7 mouse cellular contexts compared by ENCODE assay signal in genomic region chr19:46042476-46043011, GRCm38 (mm10). TPM values are rescaled to one million over a fixed set of nuclear protein-coding genes. Genes with fewer than 3 reads are reported as not detected.
A peak's percentile ranks its signal among the peaks of the same experiment; 100 is the strongest.
DNase-seq lines count a peak whose midpoint lies in the region; ATAC-seq and TF ChIP-seq lines count a peak whose summit lies in the region.

No protein-coding gene starts in this region.

- no peaks in the 10 kb centered on the region for H3K9me3 ChIP-seq in intestine, embryonic 16.5 days (ENCODE audit: control insufficient read depth, low read length)
- no peaks in the 10 kb centered on the region for H3K9me3 ChIP-seq in liver, embryonic 12.5 days (replicated peaks)

- H3K36me3 ChIP-seq in intestine, embryonic 16.5 days (ENCODE audit: control insufficient read depth, insufficient read depth, low read length) = no peaks in the 10 kb centered on the region
- no peaks in the 10 kb centered on the region for H3K36me3 ChIP-seq in liver, embryonic 12.5 days

- peak overlapping the region; percentile 87 for H3K4me2 ChIP-seq in intestine, embryonic 16.5 days (ENCODE audit: low read depth, low read length)
- peak overlapping the region; percentile 99 for H3K4me2 ChIP-seq in liver, embryonic 12.5 days

- peaks cover 7% of the 10 kb centered on the region; the same call in 1 of the 2 replicates for H3K4me1 ChIP-seq in embryonic fibroblast, embryonic 13.5 days (ENCODE audit: control insufficient read depth, insufficient read depth, low read length)
- H3K4me1 ChIP-seq in intestine, embryonic 16.5 days (ENCODE audit: control insufficient read depth, insufficient read depth, low read length) = peaks cover 58% of the 10 kb centered on the region
- peaks cover 74% of the 10 kb centered on the region for H3K4me1 ChIP-seq in liver, embryonic 12.5 days

- WGBS in intestine, embryonic 16.5 days = 12% methylated on average over 6 of the region's 6 CpGs
- WGBS in liver, embryonic 12.5 days (ENCODE audit: insufficient replicate concordance) = 4% methylated on average over 6 of the region's 6 CpGs

- H3K9ac ChIP-seq in intestine, embryonic 16.5 days (ENCODE audit: low read depth, low read length) = peak overlapping the region; percentile 98
- H3K9ac ChIP-seq in liver, embryonic 12.5 days = peak overlapping the region; percentile 95

- no peaks in the 10 kb centered on the region for H3K27me3 ChIP-seq in intestine, embryonic 16.5 days (replicated peaks; ENCODE audit: control insufficient read depth, insufficient read depth, low read length)
- peaks cover 13% of the 10 kb centered on the region for H3K27me3 ChIP-seq in liver, embryonic 12.5 days (replicated peaks)

- TF ChIP-seq CTCF in embryonic fibroblast, embryonic 13.5 days (IDR thresholded peaks at IDR 0.05; ENCODE audit: borderline replicate concordance, insufficient read depth, low read length) = no peak

- H3K27ac ChIP-seq in embryonic fibroblast, embryonic 13.5 days (ENCODE audit: insufficient read depth, low read length) = peak overlapping the region; percentile 79
- H3K27ac ChIP-seq in intestine, embryonic 16.5 days (ENCODE audit: low read length) = peak overlapping the region; percentile 98
- peak overlapping the region; percentile 95 for H3K27ac ChIP-seq in liver, embryonic 12.5 days

- TF ChIP-seq POLR2A in embryonic fibroblast, embryonic 13.5 days (IDR thresholded peaks at IDR 0.05; ENCODE audit: low read depth, low read length) = peak; percentile 91

- ATAC-seq in CD4-positive, CD25-positive, alpha-beta regulatory T cell, adult 4 months = peak; percentile 7
- no peak for ATAC-seq in intestine, embryonic 16.5 days
- no peak for ATAC-seq in liver, embryonic 12.5 days

- peak overlapping the region; percentile 2; the same call in 1 of the 2 replicates for H3K4me3 ChIP-seq in embryonic fibroblast, embryonic 13.5 days (ENCODE audit: insufficient read depth, low read length)
- peak overlapping the region; percentile 97 for H3K4me3 ChIP-seq in intestine, embryonic 16.5 days (ENCODE audit: low read length)
- peak overlapping the region; percentile 89 for H3K4me3 ChIP-seq in liver, embryonic 12.5 days

- DNase-seq in NIH3T3 (ENCODE audit: low read depth) = peak; percentile 76
- DNase-seq in retina, embryonic 14.5 days (ENCODE audit: low spot score) = peak; percentile 68
- no peak for DNase-seq in gastrocnemius, postnatal 4 days (ENCODE audit: low spot score in 2 of 2)

RNA-seq across cellular contexts. Expression of gene Pprc1, which starts 2.1 kb away (rescaled TPM):
- 10 to 100 TPM; 20.3 to 20.4 TPM for polyA plus RNA-seq in CD4-positive, CD25-positive, alpha-beta regulatory T cell, adult 4 months (2017; shearing (Covaris generic))
- polyA plus RNA-seq in embryonic fibroblast, embryonic 13.5 days (2011; ENCODE audit: insufficient read length, low read depth, missing spikeins) = 46.9 and 58.0 TPM in 2 replicates
- 23.4 and 27.5 TPM in 2 replicates for polyA plus RNA-seq in intestine, embryonic 16.5 days (2015; fragmentation: Nextera tagmentation; extraction: Ambion mirVana)
- 34.8 and 36.0 TPM in 2 replicates for polyA plus RNA-seq in liver, embryonic 12.5 days (2016; fragmentation: Nextera tagmentation; extraction: Ambion mirVana)
- 10 to 100 TPM; 35.3 to 43.9 TPM for total RNA-seq in gastrocnemius, postnatal 4 days (2021)

RNA-seq across cellular contexts. Expression of gene Ldb1, which starts 2.5 kb away (rescaled TPM):
- 10 to 100 TPM; 43.6 to 47.2 TPM for polyA plus RNA-seq in CD4-positive, CD25-positive, alpha-beta regulatory T cell, adult 4 months (2017; shearing (Covaris generic))
- 116 and 124 TPM in 2 replicates for polyA plus RNA-seq in embryonic fibroblast, embryonic 13.5 days (2011; ENCODE audit: insufficient read length, low read depth, missing spikeins)
- 23.3 and 26.3 TPM in 2 replicates for polyA plus RNA-seq in intestine, embryonic 16.5 days (2015; fragmentation: Nextera tagmentation; extraction: Ambion mirVana)
- 53.2 and 53.4 TPM in 2 replicates for polyA plus RNA-seq in liver, embryonic 12.5 days (2016; fragmentation: Nextera tagmentation; extraction: Ambion mirVana)
- 10 to 100 TPM; 75.3 to 85.3 TPM for total RNA-seq in gastrocnemius, postnatal 4 days (2021)

RNA-seq across cellular contexts. Expression of gene Nolc1, which starts 33.1 kb away (rescaled TPM):
- 10 to 100 TPM; 67.5 to 86.6 TPM for polyA plus RNA-seq in CD4-positive, CD25-positive, alpha-beta regulatory T cell, adult 4 months (2017; shearing (Covaris generic))
- 56.2 and 57.1 TPM in 2 replicates for polyA plus RNA-seq in embryonic fibroblast, embryonic 13.5 days (2011; ENCODE audit: insufficient read length, low read depth, missing spikeins)
- 77.2 and 88.8 TPM in 2 replicates for polyA plus RNA-seq in intestine, embryonic 16.5 days (2015; fragmentation: Nextera tagmentation; extraction: Ambion mirVana)
- 136 and 147 TPM in 2 replicates for polyA plus RNA-seq in liver, embryonic 12.5 days (2016; fragmentation: Nextera tagmentation; extraction: Ambion mirVana)
- total RNA-seq in gastrocnemius, postnatal 4 days (2021) = 10 to 100 TPM; 31.6 to 34.3 TPM

RNA-seq across cellular contexts. Expression of gene Hps6, which starts 39.2 kb away (rescaled TPM):
- 1 to 10 TPM; 2.6 to 4.7 TPM for polyA plus RNA-seq in CD4-positive, CD25-positive, alpha-beta regulatory T cell, adult 4 months (2017; shearing (Covaris generic))
- polyA plus RNA-seq in embryonic fibroblast, embryonic 13.5 days (2011; ENCODE audit: insufficient read length, low read depth, missing spikeins) = 4.7 and 5.4 TPM in 2 replicates
- 8.8 and 9.4 TPM in 2 replicates for polyA plus RNA-seq in intestine, embryonic 16.5 days (2015; fragmentation: Nextera tagmentation; extraction: Ambion mirVana)
- 3.5 and 3.9 TPM in 2 replicates for polyA plus RNA-seq in liver, embryonic 12.5 days (2016; fragmentation: Nextera tagmentation; extraction: Ambion mirVana)
- total RNA-seq in gastrocnemius, postnatal 4 days (2021) = 1 to 10 TPM; 4.9 to 5.5 TPM

RNA-seq across cellular contexts. Expression of gene Armh3, which starts 44.3 kb away (rescaled TPM):
- 10 to 100 TPM in 1 of 2 experiments, 1 to 10 TPM in 1; 9.1 to 12.8 TPM for polyA plus RNA-seq in CD4-positive, CD25-positive, alpha-beta regulatory T cell, adult 4 months (2017; shearing (Covaris generic))
- polyA plus RNA-seq in embryonic fibroblast, embryonic 13.5 days (2011; ENCODE audit: insufficient read length, low read depth, missing spikeins) = 10.5 and 15.3 TPM in 2 replicates
- polyA plus RNA-seq in intestine, embryonic 16.5 days (2015; fragmentation: Nextera tagmentation; extraction: Ambion mirVana) = 17.2 and 17.3 TPM in 2 replicates
- polyA plus RNA-seq in liver, embryonic 12.5 days (2016; fragmentation: Nextera tagmentation; extraction: Ambion mirVana) = 6.5 TPM in 2 replicates
- 10 to 100 TPM; 16.0 to 19.0 TPM for total RNA-seq in gastrocnemius, postnatal 4 days (2021)

Comparison
In these comparisons a context has a peak if more than half of its experiments do, and no peak if none do; other contexts are left out.
1. DNase-seq: peak in NIH3T3 (single experiment) and retina, embryonic 14.5 days (single experiment); none in gastrocnemius, postnatal 4 days (0 of 2).
2. H3K4me3 ChIP-seq: peak in every context shown above with its lines; median percentile 97 in intestine, embryonic 16.5 days; 89 in liver, embryonic 12.5 days; 2 in embryonic fibroblast, embryonic 13.5 days.
3. Peak in every context shown above with its lines, with median percentiles within 50 percentile points of each other: H3K27ac ChIP-seq.